Mouse (Mus musculus) CD4-positive helper T cell, adult 2 months (primary cell): ENCODE measurements around the gene Ceacam18.
"Not testable (repeated sequence)": the region's sequence is repeated elsewhere in the genome, so short reads cannot be mapped to it uniquely, and the experiment has no call there.

Experiments used
- DNase-seq: peaks from one replicate; pipeline ENCODE4 v3.0.0-alpha.2; 2012; ENCODE audit warnings: low read depth, missing footprints, low spot score

The Ceacam18 gene

GRCm38 (mm10) chr7:43667221-43667620, 32.7 kb downstream of the Ceacam18 start:
- not testable (repeated sequence) for DNase-seq

- DNase-seq, result peak; percentile 45
These were observed 34.1 kb downstream of the Ceacam18 start for GRCm38 (mm10) chr7:43668582-43668981.

- DNase-seq, result no peak
These were observed 36.7 kb downstream of the Ceacam18 start for GRCm38 (mm10) chr7:43671064-43671808.

- DNase-seq, result peak; percentile 90
These were observed 37.5 kb downstream of the Ceacam18 start, which contains the start of gene Ctu1 for GRCm38 (mm10) chr7:43671809-43672580. Gene Ctu1, plus strand, starts transcription at chr7:43672016.

- DNase-seq, result no peak
These were observed 38.2 kb downstream of the Ceacam18 start for GRCm38 (mm10) chr7:43672581-43673260.

GRCm38 (mm10) chr7:43675091-43675490, 40.6 kb downstream of the Ceacam18 start:
- no peak for DNase-seq

- peak; percentile 20 for DNase-seq
These were observed 44.0 kb downstream of the Ceacam18 start for GRCm38 (mm10) chr7:43678517-43678916.

GRCm38 (mm10) chr7:43680960-43681359, 46.5 kb downstream of the Ceacam18 start:
- DNase-seq, result peak; percentile 50

GRCm38 (mm10) chr7:43682511-43682910, 48.0 kb downstream of the Ceacam18 start:
- not testable (repeated sequence) for DNase-seq

- no peak for DNase-seq
These were observed 50.6 kb downstream of the Ceacam18 start for GRCm38 (mm10) chr7:43685088-43685487.

GRCm38 (mm10) chr7:43690118-43690517, 55.6 kb downstream of the Ceacam18 start, which contains the start of gene Klk14:
Gene Klk14, plus strand, starts transcription at chr7:43690418.
- DNase-seq, result no peak
